Mouse (Mus musculus) megakaryocyte, embryonic 14.5 days (primary cell): ENCODE results near the gene Nagpa.

Experiments used
- FLI1 ChIP-seq: IDR thresholded peaks from 2 replicates; pipeline ENCODE4 v1.6.1; 2012; ENCODE audit warnings: low read length, inconsistent platforms, mixed read lengths
- GATA1 ChIP-seq: IDR thresholded peaks from 3 replicates; pipeline ENCODE4 v1.6.1; 2012; ENCODE audit warnings: mixed read lengths, low read length, inconsistent platforms, borderline replicate concordance

GRCm38 (mm10) chr16:5232982-5233381 is 29.2 kb upstream of the Nagpa start:
- no peak for TF ChIP-seq GATA1
- no peak for TF ChIP-seq FLI1
